Mouse (Mus musculus) layer of hippocampus, adult 9-10 months (tissue): ENCODE measurements around the gene Smchd1.
A peak's percentile ranks its signal among the peaks of the same experiment; 100 is the strongest.
"Not testable (repeated sequence)": the region's sequence is repeated elsewhere in the genome, so short reads cannot be mapped to it uniquely, and the experiment has no call there.

Experiments used
- DNase-seq: peaks from one replicate; pipeline ENCODE4 v3.0.0; 2022; ENCODE audit warnings: low spot score

Gene Smchd1

DNA sequence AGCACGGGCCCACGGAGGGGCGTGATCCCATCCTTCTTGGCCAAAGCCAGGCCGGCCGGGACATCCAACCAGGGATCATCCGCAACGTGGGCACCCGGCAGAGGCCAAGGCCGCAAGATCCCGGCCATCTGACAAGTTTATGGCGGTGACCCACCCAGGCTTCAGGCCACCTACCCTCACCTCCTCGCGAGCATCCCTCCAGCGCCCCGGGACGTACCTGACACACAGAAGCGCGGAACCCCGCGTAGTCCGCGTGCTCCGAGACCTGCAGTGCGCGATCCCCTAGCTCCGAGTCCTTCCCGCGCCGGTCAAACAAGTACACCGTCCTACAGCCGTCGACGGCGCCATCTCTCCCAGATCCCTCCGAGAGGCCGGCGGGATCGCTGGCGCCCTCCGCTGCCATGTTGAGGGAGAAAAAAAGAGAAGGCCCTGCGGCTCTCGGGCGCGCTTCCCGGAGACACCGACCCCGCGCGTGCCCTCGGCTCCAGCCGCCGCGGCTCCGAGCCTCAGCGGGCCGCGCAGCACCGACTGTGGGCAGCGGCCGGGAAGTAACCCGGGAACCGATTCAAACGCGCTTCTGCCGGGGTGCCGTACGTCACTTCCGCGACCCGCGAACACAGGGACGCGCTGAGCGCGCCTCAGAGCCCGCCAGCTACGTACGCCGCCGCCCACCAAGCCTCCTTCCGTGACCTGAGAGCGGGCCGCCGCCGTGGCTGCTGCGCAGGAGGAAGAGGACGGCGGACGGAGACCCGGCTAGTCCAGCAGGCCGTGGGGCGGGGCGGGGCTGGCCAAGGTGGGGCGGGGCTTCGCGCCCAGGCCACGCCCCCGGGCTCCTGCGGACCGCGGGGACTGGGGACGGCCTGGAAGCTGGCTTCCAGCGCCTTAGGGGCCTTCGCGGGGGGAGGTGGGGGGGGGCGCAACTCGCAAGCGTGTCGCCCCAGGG is at the start of gene Smchd1:
Smchd1 (minus strand) TSS at position 582 of the 943 bp plus-strand sequence.
- DNase-seq, result peak; percentile 71

DNA sequence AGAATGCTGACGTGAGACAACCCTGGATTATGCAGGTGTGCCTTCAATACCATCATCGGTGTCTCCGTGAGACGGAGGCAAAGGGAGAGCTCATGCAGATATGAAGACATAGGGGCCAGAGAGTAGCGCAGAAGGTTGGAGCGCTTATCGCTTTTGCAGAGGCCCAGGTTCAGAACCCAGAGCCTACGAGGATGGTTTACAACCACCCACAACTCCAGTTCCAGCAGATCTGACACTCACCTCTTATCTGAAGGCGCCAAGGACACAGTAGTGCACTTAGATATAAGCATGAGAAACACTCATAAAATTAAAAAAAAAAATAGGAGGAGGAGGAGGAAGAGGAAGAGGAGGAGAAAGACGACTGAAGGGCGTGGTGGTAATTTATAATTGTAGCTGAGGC is 35.2 kb upstream of the Smchd1 start:
- DNase-seq, result no peak

DNA sequence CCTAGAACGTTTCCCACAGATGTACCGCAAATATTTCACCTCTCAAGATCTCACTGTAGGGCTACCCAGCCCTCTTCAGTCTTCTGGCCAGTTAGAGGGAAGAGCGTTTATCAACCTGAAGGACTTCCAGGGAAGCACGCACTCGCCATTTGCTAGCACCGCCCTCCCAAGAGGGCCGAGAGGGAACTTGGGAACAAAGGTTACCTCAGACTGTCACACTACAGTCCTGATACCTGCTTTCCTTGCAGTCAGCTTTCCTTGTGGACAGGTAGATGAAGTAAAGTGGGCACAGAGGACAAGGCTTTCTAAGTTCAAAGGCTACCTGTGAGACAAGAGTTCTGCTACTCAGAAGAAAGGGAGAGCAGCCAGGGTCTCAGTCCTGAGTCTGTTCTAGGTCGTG is 31.7 kb upstream of the Smchd1 start:
- DNase-seq, result no peak

DNA sequence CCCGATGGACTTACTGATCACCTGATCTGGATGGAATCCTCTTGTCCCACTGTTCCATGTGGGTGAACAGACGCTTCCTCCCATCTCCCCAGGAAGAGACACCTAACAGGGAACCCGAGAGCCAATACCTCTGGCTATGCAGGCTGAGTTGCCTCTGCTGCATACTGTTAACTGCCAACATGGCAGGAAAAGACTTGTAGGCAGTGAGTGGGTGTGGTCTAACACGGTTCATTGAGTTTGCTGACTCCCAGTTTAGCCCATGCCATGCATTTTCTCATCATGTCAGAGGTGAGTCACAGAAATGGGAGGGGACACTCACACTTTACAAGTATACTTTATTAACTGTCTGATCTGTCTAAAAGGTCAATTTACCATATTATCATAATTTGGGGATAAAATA is 20.6 kb upstream of the Smchd1 start:
- no peak for DNase-seq

DNA sequence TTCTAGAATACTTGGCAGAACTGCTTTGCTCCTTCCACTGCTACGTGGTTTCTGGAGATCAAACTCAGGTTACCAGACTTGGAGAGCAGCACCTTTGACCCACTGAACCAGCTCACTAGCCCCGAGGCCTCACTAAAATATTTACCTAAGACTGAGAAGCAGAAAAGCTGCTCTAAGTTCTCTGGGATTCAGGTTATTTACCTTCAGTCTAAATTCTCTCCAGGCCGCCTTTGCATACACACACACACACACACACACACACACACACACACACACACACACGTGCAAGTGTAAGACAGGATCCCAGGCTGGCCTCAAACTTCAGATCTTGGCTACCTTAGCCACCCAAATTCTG is 16.2 kb upstream of the Smchd1 start:
- DNase-seq, result no peak

DNA sequence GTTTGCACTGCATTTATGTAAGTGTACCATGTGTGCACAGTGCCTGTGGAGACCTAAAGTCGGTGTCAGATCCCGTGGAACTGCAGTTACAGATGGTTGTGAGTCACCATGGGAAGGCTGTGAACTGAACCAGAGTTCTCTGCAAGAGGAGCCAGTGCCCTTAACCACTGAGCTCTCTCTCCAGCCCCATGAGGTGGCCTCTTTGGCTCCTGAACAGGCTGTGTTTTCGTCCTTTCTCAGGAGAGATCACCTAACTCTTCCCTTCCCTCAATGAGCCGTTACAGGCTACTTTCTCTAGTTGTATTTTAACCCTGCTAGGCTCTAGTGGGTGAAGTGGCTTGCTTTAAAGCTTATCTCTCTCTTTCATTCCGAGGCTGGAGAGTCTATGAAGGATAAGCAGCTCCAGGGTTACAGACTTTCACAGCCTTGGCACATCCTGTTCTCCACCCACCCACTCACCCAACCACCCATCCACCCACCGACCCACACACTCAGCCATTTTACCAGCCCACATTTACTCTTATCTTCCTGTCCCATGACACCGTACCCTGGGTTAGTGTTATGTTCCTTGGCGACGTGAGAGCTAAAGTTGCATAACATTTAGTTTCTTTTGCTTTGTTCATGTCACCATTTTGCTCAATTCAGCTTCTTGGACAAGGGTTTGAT is 15.7 kb upstream of the Smchd1 start:
- no peak for DNase-seq

DNA sequence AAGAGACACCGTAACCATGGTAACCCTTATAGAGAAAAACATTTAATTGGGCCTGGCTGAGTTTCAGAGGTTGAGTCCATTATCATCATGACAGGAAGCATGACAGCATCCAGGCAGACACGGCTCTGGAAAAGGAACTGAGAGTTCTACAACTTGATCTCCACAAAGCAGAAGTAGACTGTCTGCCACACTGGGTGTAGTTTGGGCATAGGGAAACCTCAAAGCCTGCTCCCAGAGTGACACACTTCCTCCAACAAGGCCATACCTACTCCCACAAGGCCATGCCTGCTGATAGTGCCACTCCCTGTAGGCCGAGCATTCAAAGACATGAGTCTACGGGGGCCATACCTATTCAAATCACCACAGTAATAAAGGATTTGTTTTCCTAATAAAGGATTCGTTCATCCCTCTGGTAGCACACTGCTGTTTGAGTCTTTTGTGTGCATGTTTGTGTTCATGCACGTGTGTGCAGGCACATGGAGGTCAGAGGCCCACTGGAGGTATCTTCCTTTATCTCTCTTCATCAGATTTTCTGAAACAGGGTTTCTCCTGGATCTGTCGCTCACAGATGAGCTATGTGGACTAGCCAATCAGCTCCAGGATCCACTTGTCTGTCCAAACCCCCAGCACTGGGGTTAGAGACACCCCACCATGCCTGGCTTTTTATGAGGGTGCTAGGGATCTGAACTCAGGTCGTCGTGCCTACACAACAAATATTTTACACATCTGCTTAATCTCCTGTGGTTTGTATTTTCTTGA is 14.7 kb upstream of the Smchd1 start:
- no peak for DNase-seq

DNA sequence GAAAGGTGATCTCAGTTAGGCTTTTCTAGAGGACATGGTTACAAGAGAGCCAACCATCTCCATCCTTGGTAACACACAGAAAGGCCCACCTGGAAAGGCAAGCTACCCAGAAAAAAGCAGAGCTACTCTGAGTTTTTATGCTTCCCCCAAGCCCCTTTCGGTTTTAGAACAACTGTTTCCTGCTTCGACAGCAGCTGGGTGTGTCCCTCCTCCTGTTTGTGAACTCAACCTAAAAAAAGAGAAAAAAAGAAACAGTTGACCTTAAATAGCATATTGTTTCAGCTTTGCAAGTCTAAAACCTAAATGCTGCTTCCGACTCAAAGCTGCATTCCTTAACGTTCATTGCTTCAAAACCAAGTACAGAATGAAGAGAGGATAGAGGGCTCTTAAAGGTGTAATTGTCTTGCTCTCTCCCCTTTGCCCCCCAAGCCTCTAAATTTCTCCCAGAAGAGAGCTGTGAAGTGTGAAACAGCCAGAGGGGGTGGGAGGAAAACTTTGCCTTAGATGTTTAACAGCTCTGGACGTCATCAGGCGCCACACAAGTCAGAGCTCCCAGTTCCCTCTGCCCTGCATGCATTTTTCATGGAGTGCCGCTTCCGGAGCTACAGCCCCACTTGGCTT is 11.2 kb upstream of the Smchd1 start:
- DNase-seq, result no peak

DNA sequence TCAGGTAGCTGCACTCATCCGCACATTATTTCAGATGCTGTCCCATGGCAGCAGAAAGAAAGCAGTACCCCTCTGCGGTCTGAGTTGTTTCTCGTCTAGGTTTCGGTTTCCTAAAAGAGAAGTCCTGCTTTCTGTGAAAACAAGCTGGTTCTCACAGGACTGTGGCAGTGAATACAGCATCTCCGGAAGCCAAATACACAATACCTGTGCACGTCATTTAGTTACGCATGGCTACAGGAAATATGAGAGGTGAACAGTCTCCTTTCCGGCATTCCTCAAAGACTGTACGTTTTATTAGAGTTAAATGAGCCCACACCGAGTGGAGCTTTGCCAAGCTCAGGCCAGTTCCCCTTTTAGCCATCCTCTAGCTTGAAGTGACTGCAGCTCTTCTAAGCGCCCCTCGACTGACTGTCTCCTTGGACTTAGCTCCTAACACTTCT is 10.7 kb upstream of the Smchd1 start:
- DNase-seq, result peak; percentile 33

DNA sequence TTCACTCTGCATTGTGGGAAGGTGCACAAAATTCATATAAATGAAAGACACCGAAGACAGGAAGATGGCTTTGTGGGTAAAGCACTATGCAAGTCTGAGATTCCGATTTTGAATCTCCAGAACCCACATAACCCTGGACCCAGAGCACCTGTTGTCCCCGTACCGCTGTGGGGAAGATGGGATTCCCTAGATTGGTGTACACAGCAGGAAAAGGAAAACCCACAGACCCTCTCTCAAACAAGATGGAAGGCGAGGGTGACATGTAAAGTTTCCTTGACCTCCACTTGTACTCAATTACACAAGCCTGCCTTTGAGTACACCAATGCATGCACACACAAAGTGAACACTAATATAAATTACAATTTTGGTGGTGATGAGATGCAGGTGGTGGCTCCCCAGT is 9.6 kb upstream of the Smchd1 start:
- no peak for DNase-seq

DNA sequence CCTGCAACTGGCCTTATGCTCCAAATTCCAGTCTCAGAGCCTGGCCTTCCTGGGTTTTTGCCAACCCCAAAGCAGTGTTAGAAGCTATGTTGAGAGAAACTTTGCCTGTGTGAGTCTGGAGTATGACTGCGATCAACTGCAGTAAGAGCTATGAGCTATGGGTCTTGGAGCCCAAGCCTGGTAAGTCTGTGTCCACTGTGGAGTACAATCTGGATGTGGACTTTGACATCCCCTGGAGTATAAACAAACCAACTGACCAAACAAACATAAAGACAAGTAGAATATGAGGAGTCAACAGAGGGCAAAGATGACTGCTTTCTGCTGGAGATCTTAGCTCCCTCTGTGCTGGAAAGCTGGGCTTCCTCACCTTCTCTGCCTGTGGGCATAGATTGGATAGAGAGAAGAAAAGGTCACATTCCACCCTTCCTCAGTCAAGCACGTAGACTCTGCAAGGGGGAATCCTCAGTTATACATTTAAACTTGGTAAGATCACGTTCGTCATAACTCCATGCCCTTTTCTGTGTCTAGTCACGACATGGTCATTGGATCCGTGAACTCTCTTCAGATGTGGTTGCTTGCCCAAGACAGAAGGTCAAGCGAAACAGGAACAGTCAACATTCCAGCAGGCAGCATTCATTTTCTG is 8.4 kb upstream of the Smchd1 start:
- no peak for DNase-seq

DNA sequence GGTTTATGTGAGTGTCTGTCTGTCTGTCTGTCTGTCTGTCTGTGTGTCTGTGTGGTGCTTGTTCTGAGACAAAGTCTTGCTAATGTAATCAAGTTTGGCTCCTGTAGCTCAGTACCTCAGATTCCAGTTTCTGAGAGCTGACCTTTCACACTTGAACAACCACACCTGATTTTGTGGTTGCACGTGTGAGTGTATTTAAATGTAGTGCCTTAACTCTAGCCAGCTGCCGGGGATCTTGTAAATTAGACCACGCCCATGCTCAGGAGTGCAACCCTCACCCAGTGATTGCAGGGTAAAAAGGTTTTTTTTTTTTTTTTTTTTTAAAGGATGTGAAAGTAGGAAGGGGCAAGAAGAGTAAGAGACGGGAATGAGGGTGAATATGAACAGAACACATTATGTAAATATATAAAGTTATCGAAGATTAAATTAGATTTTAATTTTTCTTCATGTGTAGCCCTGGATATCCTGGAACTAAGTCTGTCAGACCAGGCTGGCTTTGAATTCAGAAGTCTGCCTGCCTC is 4.3 kb upstream of the Smchd1 start:
- no peak for DNase-seq

DNA sequence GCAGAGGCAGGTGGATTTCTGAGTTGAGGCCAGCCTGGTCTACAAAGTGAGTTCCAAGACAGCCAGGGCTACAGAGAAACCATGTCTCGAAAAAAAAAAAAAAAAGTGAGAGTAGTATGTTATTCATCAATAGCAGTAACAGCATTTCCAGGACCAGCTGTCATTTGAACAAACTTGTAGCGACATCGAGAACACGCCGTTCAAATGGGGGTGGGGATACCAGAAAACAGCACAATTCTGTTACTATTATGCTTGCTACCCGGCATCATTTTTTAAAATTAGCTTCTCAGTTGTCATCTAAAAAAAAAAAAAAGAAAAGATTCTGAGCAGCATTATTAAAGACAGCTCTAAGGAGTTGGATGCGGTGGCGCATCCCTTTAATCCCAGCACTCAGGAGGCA is 2.3 kb upstream of the Smchd1 start:
- DNase-seq, result no peak

DNA sequence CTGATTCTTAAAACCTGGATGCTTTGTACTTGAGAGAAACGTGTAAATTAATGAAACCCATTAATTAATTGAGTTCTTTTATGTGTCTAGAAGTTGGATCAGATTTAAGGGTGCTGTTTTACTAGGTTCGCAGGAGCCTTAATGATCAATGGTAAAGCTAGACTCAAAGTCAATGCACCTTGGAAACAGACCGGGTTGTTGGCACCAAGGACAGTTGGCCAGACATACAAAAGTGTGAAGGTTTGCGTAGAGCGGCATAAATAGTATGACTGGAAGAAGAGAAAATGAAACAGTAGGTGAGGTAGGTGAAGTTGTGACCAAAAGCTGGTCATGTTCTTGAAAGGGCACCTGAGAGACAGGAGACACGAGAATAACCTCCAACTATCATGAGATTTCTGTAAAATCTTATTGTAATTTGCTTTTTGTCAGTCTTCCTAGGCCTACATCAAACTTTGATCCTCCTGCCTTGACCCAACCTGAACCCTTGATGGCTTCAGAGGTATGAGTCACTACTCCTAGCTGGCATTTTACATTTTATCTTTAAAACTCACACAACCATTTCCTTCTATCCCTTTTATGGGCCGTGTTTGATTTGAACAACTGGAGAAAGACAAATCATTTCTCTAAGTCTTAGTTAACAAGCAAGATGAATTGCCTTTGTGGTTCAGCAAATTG is 1.3 kb upstream of the Smchd1 start:
- no peak for DNase-seq

DNA sequence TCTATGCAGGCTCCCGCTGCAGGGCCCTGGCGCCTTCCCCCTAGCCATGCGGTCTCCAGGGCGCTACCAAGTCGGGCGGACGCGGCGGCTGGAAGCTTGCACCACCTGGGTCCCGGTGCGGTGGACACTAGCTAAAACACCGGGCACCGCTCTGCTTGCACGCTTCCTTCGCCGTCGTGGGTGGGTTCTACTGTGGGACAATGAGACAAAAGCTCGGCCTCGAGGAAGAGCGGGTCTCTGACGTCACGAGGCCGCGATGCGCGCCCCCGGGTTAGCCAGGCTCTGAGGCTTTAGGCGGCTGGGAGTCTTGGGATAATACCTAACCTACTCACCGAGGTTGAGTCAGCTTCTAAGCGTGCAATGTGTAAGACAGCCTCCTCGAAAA is 554 bp upstream of the Smchd1 start:
- peak; percentile 35 for DNase-seq

DNA sequence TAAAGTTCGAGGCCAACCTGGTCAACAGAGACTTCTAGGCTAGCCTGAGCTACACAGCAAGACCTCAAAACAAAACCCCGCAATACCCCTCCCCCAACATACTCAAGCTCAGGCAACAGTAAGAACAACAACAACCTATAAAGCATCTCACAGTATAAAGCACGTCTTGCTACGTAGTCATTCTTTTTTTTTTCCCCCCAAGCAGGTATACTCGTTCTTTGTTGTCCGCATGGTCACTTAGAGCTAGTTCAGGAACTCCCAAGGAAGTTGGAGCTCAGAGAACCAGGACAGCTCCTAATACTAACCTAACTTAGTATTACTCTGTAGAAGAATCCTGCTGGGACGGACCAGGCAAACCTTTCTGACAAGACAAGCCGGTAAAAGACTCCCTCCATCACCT is 1.0 kb downstream of the Smchd1 start:
- no peak for DNase-seq

DNA sequence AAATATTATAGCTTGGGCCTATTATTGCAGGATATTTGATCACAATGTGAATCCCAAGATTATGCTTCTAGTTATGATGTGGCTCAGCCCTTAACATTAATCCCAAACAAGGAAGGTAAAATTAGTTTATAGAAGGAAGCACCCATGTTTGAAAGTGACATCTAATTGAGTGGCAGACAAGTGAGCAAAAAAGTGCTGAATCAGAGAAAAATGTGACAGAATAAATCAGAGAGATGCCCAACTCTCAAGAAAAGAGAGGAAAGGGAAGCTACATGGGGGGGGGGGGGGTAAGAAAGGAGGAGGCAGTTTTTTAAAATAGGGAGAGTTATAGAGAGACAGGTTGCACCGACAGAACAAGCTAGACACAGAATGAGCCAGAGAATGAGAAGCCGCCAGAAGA is 3.9 kb downstream of the Smchd1 start:
- DNase-seq, result no peak

DNA sequence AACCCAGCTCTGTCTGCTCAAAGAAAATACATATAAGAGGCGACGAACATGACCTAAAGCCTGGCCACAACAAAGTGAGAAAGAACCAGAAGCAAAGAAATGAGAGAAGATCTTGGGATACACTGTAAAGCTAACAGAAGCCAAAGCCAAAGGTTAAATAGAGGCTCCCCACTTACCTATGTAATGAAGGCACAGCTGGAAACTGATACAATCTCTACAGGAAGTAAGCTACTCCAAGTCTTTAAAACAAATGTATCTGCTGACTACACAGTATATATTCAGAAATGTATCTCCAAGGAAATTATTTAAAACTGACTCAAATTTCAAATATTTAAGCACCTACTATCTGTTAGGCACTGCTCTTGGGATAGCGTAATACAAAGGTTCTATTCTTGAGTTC is 14.8 kb downstream of the Smchd1 start:
- no peak for DNase-seq

DNA sequence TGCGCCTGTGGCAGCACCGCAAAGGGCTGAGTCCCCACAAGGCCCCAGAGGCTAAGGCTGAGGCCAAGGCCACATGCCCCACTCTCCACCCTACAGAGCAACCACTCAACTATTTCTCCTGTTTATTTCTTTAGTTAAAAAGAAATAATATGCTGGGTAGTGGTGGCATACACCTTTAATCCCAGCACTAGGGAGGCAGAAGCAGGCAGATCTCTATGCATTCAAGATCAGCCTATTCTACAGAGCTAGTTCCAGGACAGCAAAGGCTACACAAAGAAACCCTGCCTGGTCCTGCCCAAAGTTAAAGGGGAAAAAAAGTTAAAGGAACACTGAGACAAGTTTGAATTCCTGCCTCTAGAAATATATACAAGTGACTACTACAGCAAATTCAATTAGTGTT is 15.3 kb downstream of the Smchd1 start, which contains the start of gene Gm4707:
Gm4707 (minus strand) TSS at position 101 of the 400 bp plus-strand sequence.
- no peak for DNase-seq

DNA sequence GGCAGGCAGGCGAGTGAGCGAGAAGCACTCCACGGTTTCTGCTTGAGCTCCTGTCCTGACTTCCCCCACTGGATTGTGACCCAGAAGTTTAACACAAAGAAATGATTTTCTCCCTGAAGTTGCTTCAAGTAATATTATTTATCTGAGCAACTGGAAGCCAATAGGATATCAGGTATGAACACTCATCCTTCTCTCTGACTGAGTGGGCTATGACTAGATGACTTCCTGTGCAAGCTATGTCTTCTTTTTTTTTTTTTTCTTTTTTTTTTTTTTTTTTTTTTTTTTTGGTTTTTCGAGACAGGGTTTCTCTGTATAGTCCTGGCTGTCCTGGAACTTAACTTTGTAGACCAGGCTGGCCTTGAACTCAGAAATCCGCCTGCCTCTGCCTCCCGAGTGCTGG is 17.8 kb downstream of the Smchd1 start:
- not testable (repeated sequence) for DNase-seq

DNA sequence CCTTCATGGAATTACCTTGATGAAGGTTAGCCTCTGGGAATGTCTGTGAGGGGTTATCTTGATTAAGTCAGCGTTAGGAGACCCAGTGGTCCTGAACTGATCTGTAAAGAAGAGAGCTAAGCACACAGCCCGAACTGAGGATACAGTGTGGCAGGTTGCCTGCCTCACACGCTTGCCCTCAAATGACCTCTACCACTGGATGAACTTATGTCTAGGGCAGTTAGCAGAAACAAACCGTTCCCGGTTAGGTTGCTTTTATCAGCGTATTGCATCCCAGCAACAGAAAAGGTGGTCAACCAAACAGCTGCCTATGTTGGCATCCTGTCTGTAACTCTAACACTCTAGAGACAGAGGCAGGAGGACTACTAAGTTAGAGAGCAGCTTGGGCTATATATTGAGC is 30.0 kb downstream of the Smchd1 start:
- DNase-seq, result no peak
